9 mouse cellular contexts compared by ENCODE assay signal in the genomic region with DNA sequence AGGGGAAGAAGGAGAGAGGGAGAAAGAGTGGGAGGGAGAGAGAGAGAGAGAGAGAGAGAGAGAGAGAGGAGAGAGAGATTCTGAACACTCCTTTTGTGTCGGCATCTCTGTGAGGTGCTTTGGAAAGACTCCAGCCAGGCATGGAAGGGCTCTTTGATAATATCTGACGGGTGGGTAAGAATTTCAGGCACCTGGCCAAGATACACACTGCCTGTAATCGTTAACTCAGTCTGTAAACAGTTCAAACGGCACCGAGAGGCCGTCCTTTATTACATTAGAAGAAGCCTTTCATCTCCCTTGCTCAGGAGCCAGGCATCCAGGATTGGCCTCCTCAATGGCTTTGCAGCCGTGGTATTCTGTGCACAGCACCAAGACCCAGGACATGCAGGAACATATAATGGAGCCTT. TPM values are rescaled to one million over a fixed set of nuclear protein-coding genes. Genes with fewer than 3 reads are reported as not detected.
DNase-seq lines count a peak whose midpoint lies in the region; ATAC-seq and TF ChIP-seq lines count a peak whose summit lies in the region.
"Had no signal": no experiment of that assay in that cellular context is flagged by ENCODE, and none has a peak within 500 bp of the region (broad histone marks: within the 10 kb centered on the region; RNA-seq: fewer than 3 reads in every experiment).

No protein-coding gene starts in this region.

- peak; percentile 51 to 63 for DNase-seq in cerebellum, postnatal 10 days
- DNase-seq in cerebellum, adult 11 months: no peak
- peak; percentile 50 for DNase-seq in retina, postnatal 1 day
- DNase-seq in retina, embryonic 14.5 days (ENCODE audit: low spot score): no peak
- peak; percentile 88 for DNase-seq in stomach, postnatal 0 days (ENCODE audit: low spot score)
- no peak for DNase-seq in gastrocnemius, adult 2 months

- no peak overlapping the region for H3K9ac ChIP-seq in intestine, postnatal 0 days (ENCODE audit: low read depth, low read length)
- peak overlapping the region; percentile 45; the same call in 1 of the 2 replicates for H3K9ac ChIP-seq in liver, embryonic 16.5 days (ENCODE audit: low read depth, low read length)
- H3K9ac ChIP-seq in stomach, postnatal 0 days (ENCODE audit: low read length): no peak overlapping the region
- H3K9ac ChIP-seq: neural tube, embryonic 12.5 days had no signal

- peak; percentile 82 for TF ChIP-seq EP300 in stomach, postnatal 0 days (optimal IDR thresholded peaks at IDR 0.05)

- no peaks in the 10 kb centered on the region for H3K9me3 ChIP-seq in intestine, postnatal 0 days (ENCODE audit: control insufficient read depth)
- no peaks in the 10 kb centered on the region for H3K9me3 ChIP-seq in liver, embryonic 16.5 days (replicated peaks; ENCODE audit: control insufficient read depth, low read length)
- no peaks in the 10 kb centered on the region for H3K9me3 ChIP-seq in stomach, postnatal 0 days (ENCODE audit: control insufficient read depth, low read length)
- H3K9me3 ChIP-seq: neural tube, embryonic 12.5 days had no signal

- ATAC-seq in intestine, postnatal 0 days: peak; percentile 84
- ATAC-seq in liver, embryonic 16.5 days (ENCODE audit: low read depth): peak; percentile 76
- peak; percentile 81 for ATAC-seq in stomach, postnatal 0 days (ENCODE audit: low FRiP score, low TSS enrichment)

- no peaks in the 10 kb centered on the region for H3K36me3 ChIP-seq in intestine, postnatal 0 days (ENCODE audit: control insufficient read depth, insufficient read depth)
- H3K36me3 ChIP-seq in liver, embryonic 16.5 days (ENCODE audit: control insufficient read depth, insufficient read depth): no peaks in the 10 kb centered on the region
- H3K36me3 ChIP-seq in stomach, postnatal 0 days (ENCODE audit: control insufficient read depth, insufficient read depth, low read length): no peaks in the 10 kb centered on the region
- H3K36me3 ChIP-seq: neural tube, embryonic 12.5 days had no signal

- peak overlapping the region; percentile 57 for H3K4me2 ChIP-seq in intestine, postnatal 0 days (replicated peaks; ENCODE audit: low read depth)
- H3K4me2 ChIP-seq in liver, embryonic 16.5 days (ENCODE audit: low read depth, low read length): peak overlapping the region; percentile 58
- H3K4me2 ChIP-seq in stomach, postnatal 0 days (replicated peaks; ENCODE audit: low read depth): peak overlapping the region; percentile 37
- H3K4me2 ChIP-seq: neural tube, embryonic 12.5 days had no signal

- 0 out of 2 replicates have a peak, but pooled peaks cover 20% of the 10 kb centered on the region for H3K4me1 ChIP-seq in intestine, postnatal 0 days (replicated peaks; ENCODE audit: control insufficient read depth, insufficient read depth, low read length)
- peaks cover 41% of the 10 kb centered on the region for H3K4me1 ChIP-seq in liver, embryonic 16.5 days (ENCODE audit: control insufficient read depth, low read depth, low read length)
- no peaks in the 10 kb centered on the region for H3K4me1 ChIP-seq in stomach, postnatal 0 days (replicated peaks; ENCODE audit: control insufficient read depth, insufficient read depth)
- H3K4me1 ChIP-seq: neural tube, embryonic 12.5 days had no signal

- intact Hi-C loops in gastrocnemius, adult 2 months (cut with DNase I): no loop called here

- no peaks in the 10 kb centered on the region for H3K27me3 ChIP-seq in intestine, postnatal 0 days (replicated peaks; ENCODE audit: control insufficient read depth, insufficient read depth, low read length)
- no peaks in the 10 kb centered on the region for H3K27me3 ChIP-seq in liver, embryonic 16.5 days (ENCODE audit: control insufficient read depth, insufficient read depth, low read depth, low read length)
- H3K27me3 ChIP-seq in stomach, postnatal 0 days (ENCODE audit: control insufficient read depth, insufficient read depth, low read length): no peaks in the 10 kb centered on the region
- H3K27me3 ChIP-seq: neural tube, embryonic 12.5 days had no signal

- H3K27ac ChIP-seq in intestine, postnatal 0 days (ENCODE audit: low read depth, low read length): peak overlapping the region; percentile 54
- H3K27ac ChIP-seq in liver, embryonic 16.5 days (ENCODE audit: low read length): peak overlapping the region; percentile 73
- peak overlapping the region; percentile 83 for H3K27ac ChIP-seq in stomach, postnatal 0 days (replicated peaks)
- no peak overlapping the region for H3K27ac ChIP-seq in gastrocnemius, adult 2 months
- H3K27ac ChIP-seq: neural tube, embryonic 12.5 days had no signal

- 4% methylated on average over 7 of the region's 7 CpGs for WGBS in intestine, postnatal 0 days
- WGBS in liver, embryonic 16.5 days (ENCODE audit: insufficient replicate concordance): 32% methylated on average over 7 of the region's 7 CpGs
- 2% methylated on average over 7 of the region's 7 CpGs for WGBS in stomach, postnatal 0 days

- 0 out of 2 replicates have a peak overlapping the region, but pooled peaks have one; percentile 18 for H3K4me3 ChIP-seq in intestine, postnatal 0 days (ENCODE audit: low read depth, low read length)
- no peak overlapping the region for H3K4me3 ChIP-seq in liver, embryonic 16.5 days (ENCODE audit: low read depth, low read length)
- H3K4me3 ChIP-seq in stomach, postnatal 0 days (ENCODE audit: low read depth, low read length): no peak overlapping the region
- H3K4me3 ChIP-seq in gastrocnemius, adult 2 months: no peak overlapping the region
- H3K4me3 ChIP-seq: neural tube, embryonic 12.5 days had no signal

- TF ChIP-seq CTCF in intestine, postnatal 0 days (IDR thresholded peaks at IDR 0.05; ENCODE audit: low read depth): no peak
- no peak for TF ChIP-seq CTCF in stomach, postnatal 0 days (IDR thresholded peaks at IDR 0.05; ENCODE audit: low read depth)
- TF ChIP-seq CTCF in gastrocnemius, adult 2 months (IDR thresholded peaks at IDR 0.05): no peak

RNA-seq across cellular contexts. Expression of gene Rnf43, which starts 26.9 kb away (rescaled TPM):
- 9.5 and 10.7 TPM in 2 replicates for polyA plus RNA-seq in intestine, postnatal 0 days (2015; fragmentation: Nextera tagmentation; extraction: Ambion mirVana)
- 4.8 and 5.8 TPM in 2 replicates for polyA plus RNA-seq in liver, embryonic 16.5 days (2015; fragmentation: Nextera tagmentation; extraction: Ambion mirVana)
- 6.6 and 7.4 TPM in 2 replicates for polyA plus RNA-seq in stomach, postnatal 0 days (2015; fragmentation: Nextera tagmentation; extraction: Ambion mirVana)
- total RNA-seq in gastrocnemius, adult 2 months (2021): under 1 TPM; 0.39 to 0.89 TPM

RNA-seq across cellular contexts. Expression of gene Supt4a, which starts 47.9 kb away (rescaled TPM):
- 79.7 and 87.5 TPM in 2 replicates for polyA plus RNA-seq in intestine, postnatal 0 days (2015; fragmentation: Nextera tagmentation; extraction: Ambion mirVana)
- polyA plus RNA-seq in liver, embryonic 16.5 days (2015; fragmentation: Nextera tagmentation; extraction: Ambion mirVana): 180 and 196 TPM in 2 replicates
- 119 and 121 TPM in 2 replicates for polyA plus RNA-seq in stomach, postnatal 0 days (2015; fragmentation: Nextera tagmentation; extraction: Ambion mirVana)
- 10 to 100 TPM; 36.8 TPM for total RNA-seq in gastrocnemius, adult 2 months (2021)

Comparison
In these comparisons a context has a peak if more than half of its experiments do, and no peak if none do; other contexts are left out.
1. DNase-seq: peak in cerebellum, postnatal 10 days (2 of 2), retina, postnatal 1 day (single experiment) and stomach, postnatal 0 days (single experiment); none in cerebellum, adult 11 months (single experiment), retina, embryonic 14.5 days (single experiment) and gastrocnemius, adult 2 months (single experiment).
2. Peak in every context shown above with its lines, with median percentiles within 50 percentile points of each other: ATAC-seq and H3K4me2 ChIP-seq.